Mouse (Mus musculus) ovary, postnatal 36 days (tissue): ENCODE measurements at regions not wholly inside any gene's neighbourhood (a gene's known extent, or its start where the extent isn't known, plus 50 kb on each side); places are given as distances from the start of the nearest gene placed in this dataset.
"Not testable (repeated sequence)": the region's sequence is repeated elsewhere in the genome, so short reads cannot be mapped to it uniquely, and the experiment has no call there.

Experiments
- DNase-seq: peaks from one replicate; pipeline ENCODE4 v3.0.0; 2022; ENCODE audit warnings: low spot score, mixed read lengths

- no peak for DNase-seq
Observed at GRCm38 (mm10) chr3:40377416-40377815, 153.7 kb upstream of the Intu start.

GRCm38 (mm10) chr3:40379063-40379462, 152.0 kb upstream of the Intu start:
- no peak for DNase-seq

GRCm38 (mm10) chr3:40391631-40392030, 139.5 kb upstream of the Intu start:
- peak; percentile 12 for DNase-seq

- DNase-seq = no peak
Observed at GRCm38 (mm10) chr3:40398184-40398583, 132.9 kb upstream of the Intu start.

- no peak for DNase-seq
Observed at GRCm38 (mm10) chr3:40403402-40403801, 127.7 kb upstream of the Intu start.

- DNase-seq = no peak
Observed at GRCm38 (mm10) chr3:40405095-40405948, 125.8 kb upstream of the Intu start.

GRCm38 (mm10) chr3:40405949-40406236, 125.2 kb upstream of the Intu start:
- DNase-seq = no peak

- DNase-seq = no peak
Observed at GRCm38 (mm10) chr3:40408921-40409488, 122.1 kb upstream of the Intu start.

GRCm38 (mm10) chr3:40410749-40411310, 120.3 kb upstream of the Intu start:
- DNase-seq = no peak

- not testable (repeated sequence) for DNase-seq
Observed at GRCm38 (mm10) chr3:40425183-40425844, 105.8 kb upstream of the Intu start.

- no peak for DNase-seq
Observed at GRCm38 (mm10) chr3:40426070-40426469, 105.0 kb upstream of the Intu start.

GRCm38 (mm10) chr3:40428021-40428420, 103.1 kb upstream of the Intu start:
- no peak for DNase-seq

- no peak for DNase-seq
Observed at GRCm38 (mm10) chr3:40438251-40438650, 92.8 kb upstream of the Intu start.

GRCm38 (mm10) chr3:40441092-40442036, 89.7 kb upstream of the Intu start:
- no peak for DNase-seq

- peak; percentile 31 for DNase-seq
Observed at GRCm38 (mm10) chr3:40443788-40444595, 87.1 kb upstream of the Intu start.

- DNase-seq = no peak
Observed at GRCm38 (mm10) chr3:40452958-40453357, 78.1 kb upstream of the Intu start.

- no peak for DNase-seq
Observed at GRCm38 (mm10) chr3:40453552-40453951, 77.5 kb upstream of the Intu start.

GRCm38 (mm10) chr3:40456070-40456469, 75.0 kb upstream of the Intu start:
- DNase-seq = no peak

GRCm38 (mm10) chr3:40458490-40458889, 72.6 kb upstream of the Intu start:
- no peak for DNase-seq

GRCm38 (mm10) chr3:40463446-40463845, 67.6 kb upstream of the Intu start:
- DNase-seq = no peak

GRCm38 (mm10) chr3:40470101-40470500, 61.0 kb upstream of the Intu start:
- DNase-seq = no peak
